Mouse (Mus musculus) ES-Bruce4 (cell line): Measurements from ENCODE around the gene Slc1a2. TPM values are rescaled to one million over a fixed set of nuclear protein-coding genes. Genes with fewer than 3 reads are reported as not detected.

Experiments
- H3K27ac ChIP-seq: 2 replicates; pipeline ENCODE4 v1.5.1; 2012; ENCODE audit warnings: low read length, inconsistent platforms; ENCODE audit not compliant: insufficient read depth
- H3K27me3 ChIP-seq: 2 replicates; pipeline ENCODE4 v1.6.1; 2012; ENCODE audit warnings: mild to moderate bottlenecking, low read length, inconsistent platforms; ENCODE audit not compliant: control insufficient read depth, poor library complexity, insufficient read depth, severe bottlenecking
- H3K36me3 ChIP-seq: 2 replicates; pipeline ENCODE4 v1.6.1; 2012; ENCODE audit warnings: inconsistent platforms, mild to moderate bottlenecking, low read length, moderate library complexity; ENCODE audit not compliant: control insufficient read depth, poor library complexity, insufficient read depth, severe bottlenecking
- H3K4me1 ChIP-seq: one replicate; pipeline ENCODE4 v1.8.1; 2011; ENCODE audit warnings: low read length; ENCODE audit not compliant: control insufficient read depth, insufficient read depth
- H3K4me3 ChIP-seq: 2 replicates; pipeline ENCODE4 v1.5.1; 2011; ENCODE audit warnings: low read depth, mild to moderate bottlenecking, low read length
- H3K9ac ChIP-seq: 2 replicates; pipeline ENCODE4 v1.6.1; 2012; ENCODE audit warnings: low read depth, mild to moderate bottlenecking, inconsistent platforms; ENCODE audit not compliant: poor library complexity, severe bottlenecking
- H3K9me3 ChIP-seq: replicated peaks from 2 replicates; pipeline ENCODE4 v1.6.1; 2012; ENCODE audit warnings: mild to moderate bottlenecking, low read length, inconsistent platforms; ENCODE audit not compliant: control insufficient read depth, poor library complexity, insufficient read depth, severe bottlenecking
- CTCF ChIP-seq: IDR thresholded peaks from one replicate; pipeline ENCODE4 v1.8.1; 2011; ENCODE audit warnings: low read depth, low read length
- EP300 ChIP-seq: IDR thresholded peaks from 2 replicates; pipeline ENCODE4 v1.6.1; 2011; ENCODE audit warnings: low read depth, low read length; ENCODE audit not compliant: insufficient read depth
- POLR2A ChIP-seq: IDR thresholded peaks from one replicate; pipeline ENCODE4 v1.8.1; 2011; ENCODE audit warnings: low read length; ENCODE audit not compliant: insufficient read depth
- polyA plus RNA-seq: library from polyadenylated mRNA; stranded (reverse); fragments of >200 nt; gene quantifications from 2 replicates; pipeline ENCODE4 v1.2.4, GENCODE M21; 2011; ENCODE audit warnings: low read depth; ENCODE audit not compliant: missing spikeins, insufficient read depth, insufficient read length

The Slc1a2 gene
- polyA plus RNA-seq, 1 experiment: 0.09 TPM

DNA sequence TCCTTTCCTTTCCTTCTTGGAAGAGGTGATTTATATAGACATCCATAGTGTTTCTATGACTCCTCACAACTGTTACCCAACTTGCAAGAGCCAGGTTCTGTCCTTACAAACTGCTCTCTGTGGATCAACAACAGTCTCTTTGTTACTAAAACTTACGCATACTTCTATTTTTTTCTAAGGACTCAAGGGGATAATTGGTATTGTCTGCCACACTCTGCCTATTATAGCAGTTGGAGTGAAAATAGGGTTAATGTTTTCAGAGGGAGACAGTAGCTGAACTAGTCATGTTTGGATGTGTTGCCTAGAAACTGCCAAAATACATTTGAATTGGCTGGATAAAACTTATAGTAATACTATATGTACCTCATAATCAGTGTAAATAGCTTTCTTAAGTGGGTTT is 117.1 kb downstream of the Slc1a2 start:
- H3K4me3 ChIP-seq: no peak overlapping the region
- TF ChIP-seq EP300 (no peak), POLR2A (no peak), CTCF (no peak)

GRCm38 (mm10) chr2:102778208-102778607 is 119.7 kb downstream of the Slc1a2 start:
- TF ChIP-seq CTCF (no peak), EP300 (no peak), POLR2A (no peak)
- H3K36me3 ChIP-seq: no peaks in the 10 kb centered on the region

More for the DNA sequence above, 117.1 kb downstream of the Slc1a2 start:
- no peak overlapping the region for H3K27ac ChIP-seq
- H3K9ac ChIP-seq: no peak overlapping the region
- no peaks in the 10 kb centered on the region for H3K36me3 ChIP-seq
- no peaks in the 10 kb centered on the region for H3K4me1 ChIP-seq
- H3K9me3 ChIP-seq: no peaks in the 10 kb centered on the region
- H3K27me3 ChIP-seq: no peaks in the 10 kb centered on the region

GRCm38 (mm10) chr2:102782751-102783150 is 124.3 kb downstream of the Slc1a2 start:
- Histone ChIP-seq H3K4me1 (no peaks in the 10 kb centered on the region), H3K27me3 (no peaks in the 10 kb centered on the region), H3K9me3 (no peaks in the 10 kb centered on the region), H3K9ac (no peak overlapping the region), H3K27ac (no peak overlapping the region), H3K36me3 (no peaks in the 10 kb centered on the region), H3K4me3 (no peak overlapping the region)
- TF ChIP-seq POLR2A (no peak), EP300 (no peak), CTCF (no peak)

More at GRCm38 (mm10) chr2:102778208-102778607, 119.7 kb downstream of the Slc1a2 start:
- Histone ChIP-seq H3K4me3 (no peak overlapping the region), H3K9me3 (no peaks in the 10 kb centered on the region), H3K27me3 (no peaks in the 10 kb centered on the region), H3K27ac (no peak overlapping the region), H3K4me1 (no peaks in the 10 kb centered on the region), H3K9ac (no peak overlapping the region)

GRCm38 (mm10) chr2:102785696-102786095 is 127.2 kb downstream of the Slc1a2 start:
- no peak for TF ChIP-seq POLR2A
- TF ChIP-seq EP300: no peak
- TF ChIP-seq CTCF: no peak
- H3K27me3 ChIP-seq: no peaks in the 10 kb centered on the region
- no peak overlapping the region for H3K27ac ChIP-seq
- no peaks in the 10 kb centered on the region for H3K4me1 ChIP-seq
- H3K9me3 ChIP-seq: no peaks in the 10 kb centered on the region
- H3K36me3 ChIP-seq: no peaks in the 10 kb centered on the region
- H3K4me3 ChIP-seq: no peak overlapping the region
- H3K9ac ChIP-seq: no peak overlapping the region

GRCm38 (mm10) chr2:102791641-102792040 is 133.2 kb downstream of the Slc1a2 start:
- TF ChIP-seq EP300 (no peak), CTCF (no peak), POLR2A (no peak)
- H3K4me1 ChIP-seq: no peaks in the 10 kb centered on the region
- H3K4me3 ChIP-seq: no peak overlapping the region
- H3K9ac ChIP-seq: no peak overlapping the region
- H3K27ac ChIP-seq: no peak overlapping the region
- H3K36me3 ChIP-seq: no peaks in the 10 kb centered on the region
- H3K9me3 ChIP-seq: no peaks in the 10 kb centered on the region
- H3K27me3 ChIP-seq: no peaks in the 10 kb centered on the region

- TF ChIP-seq EP300: no peak
- TF ChIP-seq POLR2A: no peak
- no peak for TF ChIP-seq CTCF
- H3K27me3 ChIP-seq: no peaks in the 10 kb centered on the region
- H3K27ac ChIP-seq: no peak overlapping the region
- H3K9ac ChIP-seq: no peak overlapping the region
- H3K36me3 ChIP-seq: no peaks in the 10 kb centered on the region
- no peaks in the 10 kb centered on the region for H3K4me1 ChIP-seq
- H3K9me3 ChIP-seq: no peaks in the 10 kb centered on the region
- no peak overlapping the region for H3K4me3 ChIP-seq
Observed at GRCm38 (mm10) chr2:102792804-102793203, 134.3 kb downstream of the Slc1a2 start.
